Mouse (Mus musculus): Measurements from ENCODE around the gene Nfatc2.

DNA sequence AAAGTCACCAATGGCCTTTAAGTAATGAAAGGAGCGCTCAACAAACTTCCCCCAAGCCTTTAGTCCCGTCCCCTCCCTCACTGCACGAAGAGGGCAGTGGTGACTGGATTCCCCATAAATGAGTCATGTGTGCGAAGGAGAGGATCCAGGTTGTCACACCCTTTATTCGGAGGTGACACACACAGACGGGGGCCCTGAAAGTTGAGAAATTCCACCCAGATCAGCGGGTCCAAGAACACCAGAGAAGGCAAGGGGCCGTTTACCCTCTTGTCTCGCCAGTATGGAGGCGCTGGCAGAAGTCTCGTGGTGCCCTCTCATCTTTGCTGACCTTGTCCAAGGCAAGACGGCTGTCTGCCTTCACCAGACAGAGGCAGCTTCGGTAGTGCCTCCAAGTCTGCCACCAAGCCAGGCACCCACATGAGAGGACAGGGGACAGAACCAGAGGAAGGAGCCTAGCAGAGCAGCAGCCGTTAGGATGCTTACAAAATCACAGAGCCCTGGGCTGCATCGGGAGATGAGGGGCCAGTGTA, 21.8 kb downstream of the Nfatc2 start:
- TF ChIP-seq CTCF (IDR thresholded peaks at IDR 0.05; ENCODE audit: control insufficient read depth, insufficient read depth, low read length) (no peak), POLR2A (IDR thresholded peaks at IDR 0.05; ENCODE audit: borderline replicate concordance, control insufficient read depth, low read depth, low read length) (no peak)

Data from bone marrow, adult 2 months (tissue).